Mouse (Mus musculus): Measurements from ENCODE around the gene Ephb4.

DNA sequence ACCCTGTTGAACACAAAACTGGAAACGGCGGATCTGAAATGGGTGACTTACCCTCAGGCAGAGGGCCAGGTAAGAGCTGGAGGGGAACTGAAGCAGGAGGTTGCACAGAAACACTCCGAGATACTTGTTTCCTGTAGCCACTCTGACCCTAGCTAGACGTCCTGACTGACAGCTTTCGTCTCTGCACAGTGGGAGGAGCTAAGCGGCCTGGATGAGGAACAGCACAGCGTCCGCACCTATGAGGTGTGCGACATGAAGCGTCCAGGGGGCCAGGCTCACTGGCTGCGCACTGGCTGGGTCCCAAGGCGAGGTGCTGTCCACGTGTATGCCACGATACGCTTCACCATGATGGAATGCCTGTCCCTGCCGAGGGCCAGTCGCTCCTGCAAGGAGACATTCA, 4.2 kb downstream of the Ephb4 start:
- TF ChIP-seq CTCF (IDR thresholded peaks at IDR 0.05; ENCODE audit: extremely low read depth, insufficient read depth, low read length) = no peak
- TF ChIP-seq POLR2A (IDR thresholded peaks at IDR 0.05; ENCODE audit: extremely low read depth, insufficient read depth, low read length) = no peak

Data from cortical plate, adult 2 months (tissue).